Mouse (Mus musculus) urinary bladder, postnatal 0 days (tissue): ENCODE data around the gene Coro2a. TPM values are rescaled to one million over a fixed set of nuclear protein-coding genes. Genes with fewer than 3 reads are reported as not detected.

Source experiments
- polyA plus RNA-seq: library from polyadenylated mRNA; unstranded; fragments of >200 nt; fragmentation: Nextera tagmentation; extraction: Ambion mirVana; gene quantifications from 2 replicates; pipeline ENCODE4 v1.2.1, GENCODE M21; 2015

The Coro2a gene
- 3.3 and 5.2 TPM in 2 replicates for polyA plus RNA-seq

DNA sequence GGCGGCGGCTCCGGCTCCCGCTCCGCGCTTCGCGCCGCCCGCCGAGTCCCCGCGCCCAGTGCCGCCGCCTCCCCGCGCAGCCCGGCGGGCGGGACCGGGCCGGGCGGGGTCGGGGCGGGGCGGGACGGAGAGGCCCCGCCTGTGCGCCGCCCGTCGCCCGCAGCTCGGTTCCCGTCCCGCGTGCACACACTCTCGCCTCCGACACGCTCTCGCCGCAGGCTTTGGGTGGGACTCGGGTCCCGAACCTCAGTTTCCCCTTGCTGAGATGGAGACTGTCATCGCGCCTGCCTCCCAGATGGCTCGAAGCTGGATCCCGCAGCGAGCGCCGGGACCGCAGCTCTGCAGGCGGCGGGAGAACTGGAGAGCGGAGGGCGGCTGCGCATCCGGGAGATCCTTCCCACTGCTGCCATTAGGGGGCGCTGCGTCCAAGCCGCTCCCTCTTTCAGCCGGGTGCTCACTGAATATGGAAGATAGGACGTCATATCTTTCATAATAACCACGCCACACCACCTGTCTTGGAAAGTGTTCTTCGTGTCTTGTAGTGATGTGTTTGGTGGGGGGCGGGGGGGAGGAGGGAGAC, at the start of gene Coro2a:
Gene Coro2a (minus strand): TSS at position 359 of the 580 bp plus-strand sequence.

DNA sequence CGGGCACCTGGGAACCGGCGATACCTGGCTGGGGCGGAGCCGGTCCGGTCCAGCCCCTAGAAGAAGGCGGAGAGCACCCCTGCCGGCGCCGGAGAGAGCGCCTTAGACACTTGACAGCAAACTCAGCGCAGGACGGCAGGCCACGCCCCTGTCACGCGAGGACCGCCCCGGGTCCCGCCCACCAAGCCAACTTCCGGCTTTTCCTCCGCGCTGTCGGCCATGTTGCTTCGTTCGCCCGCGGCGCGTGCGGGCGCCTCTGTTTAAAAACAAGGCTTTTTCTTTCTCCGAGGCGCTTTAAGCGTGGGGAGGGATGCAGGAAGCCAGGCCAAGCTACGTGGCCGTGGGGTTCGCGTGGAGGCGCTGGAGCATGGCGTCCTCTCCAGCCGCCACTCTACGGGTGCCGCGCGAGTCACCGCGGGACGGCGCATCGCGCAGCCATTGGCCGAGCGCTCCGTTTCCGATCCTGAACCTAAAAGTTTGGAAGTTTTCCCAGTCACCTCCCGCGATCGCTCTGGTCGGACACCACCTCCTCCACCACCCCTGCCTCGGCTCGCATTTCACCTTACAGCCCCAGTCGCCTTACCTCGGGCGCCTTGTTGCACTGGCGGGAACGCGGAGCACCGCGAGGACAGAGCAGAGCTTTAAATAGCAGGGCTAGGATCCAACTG, 48.2 kb upstream of the Coro2a start, which contains the start of gene Tbc1d2:
Gene Tbc1d2 (minus strand): TSS at position 124 of the 668 bp plus-strand sequence.

DNA sequence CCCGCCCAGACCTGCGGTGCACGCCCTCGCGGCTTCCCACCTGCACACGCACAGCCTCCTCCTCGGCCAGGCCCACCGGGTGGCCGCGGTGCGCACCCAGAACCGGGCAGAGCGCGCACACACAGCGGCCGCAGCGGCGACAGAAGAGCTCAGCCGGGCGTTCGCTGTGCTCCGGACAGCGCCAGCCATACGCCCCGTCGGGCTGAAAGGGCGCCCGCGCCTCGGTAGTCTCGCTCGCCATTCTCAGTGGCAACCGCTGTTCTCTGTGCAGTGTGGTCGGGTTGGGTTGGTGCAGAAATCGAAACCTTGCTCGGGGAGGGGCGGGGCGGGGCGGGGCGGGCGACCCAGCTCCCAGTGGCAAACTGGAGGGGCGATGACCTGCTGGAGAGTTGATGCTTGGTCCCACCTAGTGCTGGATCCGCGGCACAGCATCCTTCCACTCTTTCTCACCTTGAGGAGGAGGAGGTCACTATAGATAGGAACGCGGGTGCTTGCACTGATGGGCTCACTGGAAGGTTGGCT, 66.1 kb downstream of the Coro2a start, which contains the start of gene Trim14:
Gene Trim14 (minus strand): TSS at position 302 of the 522 bp plus-strand sequence.

DNA sequence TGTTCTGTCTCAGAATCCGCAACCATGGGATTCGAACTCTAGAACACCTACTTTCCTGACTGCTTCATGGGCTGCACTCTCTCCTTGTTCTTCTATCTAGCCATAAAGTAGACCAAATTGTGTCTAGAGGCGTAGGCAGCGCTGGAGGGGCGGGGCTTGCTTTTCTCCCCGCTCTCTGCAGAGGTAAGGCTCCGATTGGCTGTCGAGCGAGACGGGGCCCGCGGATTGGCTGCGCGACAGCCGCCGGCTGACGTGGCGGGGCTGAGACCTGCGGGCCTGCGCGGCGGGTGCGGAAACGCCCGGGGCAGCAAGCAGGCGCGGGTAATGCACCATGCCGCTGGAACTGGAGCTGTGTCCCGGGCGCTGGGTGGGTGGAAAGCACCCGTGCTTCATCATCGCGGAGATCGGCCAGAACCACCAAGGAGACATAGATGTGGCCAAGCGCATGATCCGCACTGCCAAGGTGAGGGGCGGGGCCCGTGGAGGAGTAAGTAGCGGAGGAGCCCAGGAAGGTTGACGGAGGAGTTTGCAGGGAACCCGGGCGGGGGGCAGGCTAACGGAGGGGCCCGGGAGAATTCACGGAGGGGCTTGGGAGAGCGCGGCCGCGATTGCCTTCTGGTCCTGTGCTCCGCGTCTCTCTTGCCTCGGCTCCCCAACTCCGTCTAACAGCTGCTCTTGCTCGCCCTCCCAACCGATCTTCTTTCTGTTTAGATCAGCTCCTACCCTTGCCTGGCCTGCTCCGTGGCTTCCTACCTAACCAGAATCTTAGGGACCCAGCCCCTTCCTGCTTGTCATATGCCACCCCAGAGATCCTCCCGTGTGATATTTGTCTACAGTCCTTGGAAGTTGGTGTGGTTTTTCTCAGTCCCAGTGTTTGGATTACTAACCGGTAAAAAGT, 112.7 kb downstream of the Coro2a start, which contains the start of gene Nans:
Gene Nans (plus strand): TSS at position 221 of the 898 bp plus-strand sequence.

Other genes starting within 250 kb of the Coro2a start
- 6.2 and 6.6 TPM in 2 replicates for gene Trmo, start 212.8 kb downstream of the Coro2a start, polyA plus RNA-seq
- gene Hemgn, start 188.7 kb downstream of the Coro2a start, polyA plus RNA-seq, result 0.35 and 0.56 TPM in 2 replicates
- gene Anp32b, start 151.3 kb downstream of the Coro2a start, polyA plus RNA-seq, result 114 and 126 TPM in 2 replicates
- 46.2 and 49.6 TPM in 2 replicates for gene Nans, start 113.0 kb downstream of the Coro2a start, polyA plus RNA-seq
- 3.2 and 4.1 TPM in 2 replicates for gene Trim14, start 66.1 kb downstream of the Coro2a start, polyA plus RNA-seq
- gene Tbc1d2, start 48.0 kb upstream of the Coro2a start, polyA plus RNA-seq, result 12.7 and 13.7 TPM in 2 replicates